Mouse (Mus musculus) brain, embryonic 14.5 days (tissue): Measurements from ENCODE around the gene Edem3. TPM values are rescaled to one million over a fixed set of nuclear protein-coding genes. Genes with fewer than 3 reads are reported as not detected.
"Not testable (repeated sequence)": the region's sequence is repeated elsewhere in the genome, so short reads cannot be mapped to it uniquely, and the experiment has no call there.

ENCODE experiments used
- DNase-seq: peaks from one replicate; pipeline ENCODE4 v3.0.0-alpha.2; 2011; ENCODE audit warnings: low read depth
- CTCF ChIP-seq: fragments of 200-500 bp; IDR thresholded peaks from 2 replicates; pipeline ENCODE4 v1.5.1; 2012; ENCODE audit warnings: inconsistent platforms, mild to moderate bottlenecking, moderate library complexity, borderline replicate concordance; ENCODE audit not compliant: insufficient read depth, insufficient read length; ENCODE audit errors: extremely low read depth
- POLR2A ChIP-seq: fragments of 200-500 bp; IDR thresholded peaks from 2 replicates; pipeline ENCODE4 v1.6.1; 2012; ENCODE audit warnings: mild to moderate bottlenecking, inconsistent platforms, borderline replicate concordance; ENCODE audit not compliant: poor library complexity, insufficient read depth, insufficient read length, severe bottlenecking; ENCODE audit errors: extremely low read depth
- polyA plus RNA-seq: library from polyadenylated mRNA; depleted of rRNA; stranded (reverse); fragments of >200 nt; gene quantifications from 2 replicates; pipeline ENCODE4 v1.2.3, GENCODE M21; 2012

Edem3 gene
- polyA plus RNA-seq, 1 experiment, result 24.1 TPM

DNA sequence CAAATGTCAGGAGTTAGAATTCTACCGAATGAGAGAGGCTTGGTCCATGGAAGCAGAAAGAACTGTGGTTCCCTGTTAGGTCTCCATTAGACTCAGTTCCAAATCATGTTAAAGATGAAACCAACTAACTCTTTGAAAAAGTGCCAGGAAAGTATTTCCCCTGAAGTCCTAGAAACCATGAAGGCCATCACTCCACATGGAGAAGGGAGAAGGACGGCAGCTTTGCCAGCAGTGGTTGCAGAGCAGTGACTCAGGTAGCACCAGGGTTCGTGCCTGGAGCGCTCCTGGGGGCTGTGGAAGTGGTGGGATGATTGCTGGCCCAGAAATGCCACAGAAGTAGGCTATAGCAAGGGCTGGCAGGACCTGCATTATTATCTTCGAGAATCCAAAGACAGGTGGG, 31.2 kb downstream of the Edem3 start:
- TF ChIP-seq CTCF, result no peak
- no peak for TF ChIP-seq POLR2A
- no peak for DNase-seq

DNA sequence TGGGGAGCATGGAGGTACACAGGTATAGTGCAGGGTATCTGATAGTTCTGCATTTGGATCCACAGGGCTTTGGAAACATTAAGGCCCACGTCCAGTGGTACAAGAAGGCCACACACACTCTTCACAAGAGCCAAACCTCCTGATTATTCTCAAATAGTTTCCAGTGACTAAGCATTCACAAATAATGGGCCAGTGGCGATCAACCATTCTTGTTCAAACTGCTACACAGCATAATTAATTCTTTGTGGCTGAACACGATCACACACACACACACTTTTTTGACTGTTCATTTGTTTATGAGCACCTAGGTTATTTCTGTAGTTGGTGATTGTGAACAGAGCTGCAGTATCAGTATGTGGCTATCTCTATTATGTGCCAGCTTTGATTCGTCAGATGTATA, 34.0 kb downstream of the Edem3 start:
- TF ChIP-seq POLR2A (no peak), CTCF (no peak)
- peak; percentile 9 for DNase-seq

DNA sequence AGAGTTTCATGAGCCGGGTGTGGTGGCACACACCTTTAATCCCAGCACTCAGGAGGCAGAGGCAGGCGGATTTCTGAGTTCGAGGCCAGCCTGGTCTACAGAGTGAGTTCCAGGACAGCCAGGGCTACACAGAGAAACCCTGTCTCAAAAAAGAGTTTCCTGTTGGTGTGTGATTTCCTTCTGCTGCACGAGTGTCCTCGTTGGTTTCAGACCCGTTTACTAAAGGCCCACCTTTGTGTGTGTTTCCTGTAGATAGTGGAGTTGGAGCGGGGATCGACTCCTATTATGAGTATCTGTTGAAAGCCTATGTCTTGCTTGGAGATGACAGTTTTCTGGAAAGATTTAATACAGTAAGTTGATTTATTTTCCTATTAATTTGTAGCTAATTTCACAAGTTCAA, 36.9 kb downstream of the Edem3 start:
- DNase-seq, result not testable (repeated sequence)

DNA sequence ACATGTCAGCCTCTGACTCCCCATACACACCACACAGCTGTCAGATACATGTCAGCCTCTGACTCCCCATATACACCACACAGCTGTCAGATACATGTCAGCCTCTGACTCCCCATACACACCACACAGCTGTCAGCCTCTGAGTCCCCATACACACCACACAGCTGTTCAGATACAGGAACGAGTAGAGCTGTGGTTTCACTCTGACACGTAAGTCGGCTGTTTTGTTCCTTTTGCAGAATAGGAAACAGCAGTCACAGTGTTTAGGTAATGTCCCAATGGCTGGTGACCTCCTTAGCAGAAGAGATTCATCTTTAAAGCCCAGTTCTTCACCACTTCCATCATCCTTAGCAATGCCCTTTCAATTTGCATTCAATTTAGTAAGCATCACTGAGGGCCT, 47.6 kb downstream of the Edem3 start:
- DNase-seq, result not testable (repeated sequence)

DNA sequence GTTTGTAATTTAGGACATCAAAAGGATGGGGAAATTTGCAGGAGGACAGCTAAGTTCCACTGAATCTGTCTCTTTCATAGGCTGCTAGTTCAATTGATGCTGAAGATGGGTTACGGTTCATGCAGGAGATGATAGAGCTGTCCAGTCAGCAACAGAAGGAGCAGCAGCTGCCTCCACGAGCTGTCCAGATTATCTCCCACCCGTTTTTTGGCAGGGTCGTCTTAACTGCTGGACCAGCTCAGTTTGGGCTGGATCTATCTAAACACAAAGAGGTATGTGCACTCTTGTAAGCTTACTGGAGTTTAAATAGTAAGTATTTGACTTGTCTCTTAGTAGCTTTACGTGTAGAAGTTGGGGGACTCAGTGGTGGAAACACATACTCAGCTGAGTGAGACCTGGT, 52.1 kb downstream of the Edem3 start:
- no peak for TF ChIP-seq CTCF
- no peak for TF ChIP-seq POLR2A
- no peak for DNase-seq

DNA sequence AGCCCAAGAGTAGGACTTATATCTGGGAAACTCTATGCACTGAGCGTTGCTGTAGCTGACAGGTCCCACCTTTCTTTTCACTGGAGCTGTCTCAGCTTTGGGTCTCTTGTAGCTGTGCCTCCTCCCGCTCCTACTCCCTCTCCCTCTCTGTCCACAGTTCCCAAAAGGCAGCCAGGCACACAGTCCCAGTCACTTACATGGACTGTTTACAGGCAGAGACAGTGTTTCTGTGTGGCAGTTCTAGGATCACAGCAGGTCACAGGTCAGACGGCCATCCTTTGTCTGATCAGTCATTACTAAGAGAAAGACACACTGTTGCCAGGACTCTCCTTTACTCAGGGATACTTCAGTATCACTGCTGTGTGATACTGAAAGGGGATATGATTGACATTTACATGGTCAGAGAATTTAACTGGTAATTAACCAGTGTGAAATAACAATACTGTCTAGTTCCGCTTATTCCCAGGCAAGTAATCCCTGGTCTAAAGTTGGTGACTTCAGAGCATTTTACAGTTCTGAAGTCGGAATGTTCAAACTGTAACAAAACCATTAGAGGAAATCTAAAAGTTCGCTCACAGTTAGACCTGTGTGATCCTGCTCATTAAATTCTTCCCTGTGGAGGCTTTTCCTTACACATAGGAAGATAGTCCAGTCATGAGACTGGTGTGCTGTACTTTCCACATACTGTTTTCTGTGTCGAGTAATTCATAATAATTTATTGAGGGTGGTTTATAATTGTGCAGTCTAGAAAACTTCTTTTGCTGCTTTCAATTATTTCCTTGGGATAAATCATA, 55.7 kb downstream of the Edem3 start:
- DNase-seq, result peak; percentile 56
- no peak for TF ChIP-seq CTCF

DNA sequence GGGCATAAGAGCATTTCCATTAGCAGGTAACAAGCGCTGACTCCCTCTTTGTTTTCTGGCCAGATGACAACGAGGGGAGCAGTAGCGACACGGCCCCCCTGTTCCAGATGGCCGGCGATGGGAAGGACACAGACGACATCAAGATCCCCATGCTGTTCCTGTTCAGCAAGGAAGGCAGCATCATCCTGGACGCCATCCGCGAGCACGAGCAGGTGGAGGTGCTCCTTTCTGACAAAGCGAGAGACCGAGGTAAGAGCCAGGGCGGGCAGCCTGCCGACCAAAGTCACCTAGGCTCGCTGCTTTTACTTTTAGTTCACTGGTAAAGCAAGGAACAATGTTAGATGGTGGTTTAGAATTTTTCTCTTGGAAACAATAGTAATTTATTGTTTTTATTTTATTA, 56.3 kb downstream of the Edem3 start:
- DNase-seq, result peak; percentile 27
- no peak for TF ChIP-seq CTCF
- no peak for TF ChIP-seq POLR2A

DNA sequence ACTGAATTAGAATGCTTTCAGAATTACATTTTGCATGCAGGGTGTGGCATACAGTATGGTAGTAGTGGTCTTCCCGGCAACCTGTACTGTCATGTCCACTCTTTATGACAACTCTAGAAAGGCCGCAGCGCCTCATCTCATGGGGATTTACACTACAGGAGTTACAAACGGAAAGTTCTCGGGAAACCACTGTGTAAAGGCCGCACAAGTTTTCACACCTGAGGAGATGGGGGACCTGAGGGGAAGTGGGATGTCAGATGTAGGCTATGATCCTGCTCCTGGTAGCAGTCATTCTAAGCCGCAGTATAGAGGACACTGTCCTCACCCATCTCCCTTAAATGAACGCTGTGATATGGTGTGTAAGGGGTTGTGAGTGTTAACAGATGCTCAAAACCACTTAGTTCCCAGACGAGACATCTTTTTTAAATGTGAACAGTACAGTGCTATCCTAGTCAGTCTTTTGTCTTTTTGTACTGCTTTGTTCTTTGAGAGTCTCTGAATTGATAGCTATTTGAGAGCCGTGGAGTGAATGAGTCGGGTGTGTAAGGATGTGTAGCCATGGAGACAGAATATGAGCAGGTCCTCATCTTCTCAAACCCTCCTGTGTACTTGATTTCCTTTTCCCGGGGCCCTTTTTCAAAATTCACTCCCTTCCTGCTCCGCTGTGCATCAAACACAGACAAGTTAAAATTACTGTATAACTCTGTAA, 57.0 kb downstream of the Edem3 start:
- peak; percentile 35 for DNase-seq
- no peak for TF ChIP-seq CTCF
- no peak for TF ChIP-seq POLR2A

DNA sequence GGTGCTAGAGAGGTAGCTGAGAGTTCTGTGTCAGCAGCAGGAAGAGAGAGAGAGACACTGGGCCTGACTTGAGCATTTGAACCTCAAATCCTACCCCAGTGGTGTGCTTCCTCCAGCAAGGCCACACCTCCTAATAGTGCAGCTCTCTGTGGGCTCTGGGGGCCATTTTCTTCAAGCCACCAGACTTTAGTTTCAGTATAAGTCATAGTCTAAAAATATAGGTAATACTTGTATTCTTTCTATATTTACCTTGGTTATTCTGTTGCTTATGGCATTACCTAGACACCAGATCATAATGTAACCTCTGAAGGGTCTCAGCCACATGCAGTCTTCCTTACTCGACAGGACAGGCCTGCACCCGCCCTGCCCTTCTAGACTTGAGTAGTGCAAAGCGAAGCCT, 60.9 kb downstream of the Edem3 start:
- TF ChIP-seq POLR2A (no peak), CTCF (no peak)
- DNase-seq, result no peak

DNA sequence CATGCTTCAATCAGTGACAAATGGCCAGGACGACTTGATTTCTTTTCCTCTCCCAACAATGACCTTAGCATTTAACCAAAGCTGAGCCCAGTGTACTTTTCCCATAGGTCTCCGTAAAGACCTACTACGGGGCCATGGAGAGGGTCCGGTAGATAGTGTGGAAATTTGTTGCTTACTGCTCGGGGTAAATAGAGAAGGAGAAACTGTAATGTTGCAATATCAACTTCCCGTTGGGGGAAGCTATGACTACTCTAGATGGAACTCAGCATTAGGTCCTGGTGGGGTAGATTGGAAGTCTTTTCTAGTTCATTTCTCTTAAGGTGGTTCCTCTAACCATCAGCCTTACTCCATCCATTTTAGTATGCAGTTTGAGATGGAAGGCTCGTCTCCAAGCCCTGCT, 64.0 kb downstream of the Edem3 start:
- DNase-seq, result no peak
- TF ChIP-seq CTCF (no peak), POLR2A (no peak)

DNA sequence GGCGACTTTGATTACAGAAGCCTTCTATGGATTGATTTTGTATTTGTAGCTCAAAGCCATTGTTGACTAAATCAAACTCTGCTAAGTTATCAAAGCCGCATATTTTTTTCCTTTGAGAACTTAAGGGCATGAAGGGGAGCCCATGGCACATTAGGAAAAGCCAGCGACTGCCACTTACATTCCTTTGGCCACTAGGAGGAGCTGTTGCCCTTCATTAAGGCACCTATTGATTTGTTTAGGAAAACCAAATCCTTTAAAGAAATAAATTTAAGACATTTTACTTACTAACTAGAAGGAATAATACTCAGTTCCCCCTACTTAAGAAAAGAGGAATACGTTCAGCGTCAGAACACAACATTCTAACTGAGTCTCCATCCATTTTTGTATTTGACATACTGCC, 65.3 kb downstream of the Edem3 start:
- peak; percentile 91 for DNase-seq
- peak; percentile 83; the same call in 1 of the 2 replicates for TF ChIP-seq CTCF
- no peak for TF ChIP-seq POLR2A

DNA sequence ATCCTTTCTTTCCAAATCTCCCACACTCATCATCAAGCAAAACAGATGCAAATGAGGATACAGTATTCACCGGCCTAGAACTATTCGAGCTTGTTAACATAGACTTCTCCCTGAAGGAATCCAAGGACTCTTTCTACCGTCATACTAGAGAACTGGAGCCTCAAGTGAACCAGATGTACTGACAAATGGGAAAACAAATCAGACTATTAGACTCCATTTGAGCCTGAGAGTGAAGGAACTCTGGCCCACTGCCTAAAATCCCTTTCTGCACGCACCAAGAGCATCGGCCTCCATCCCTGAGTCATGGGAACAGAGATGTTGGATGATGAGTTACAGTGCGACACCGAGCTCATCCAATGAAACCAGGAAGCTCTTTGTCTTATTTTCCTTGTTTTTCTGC, 69.9 kb downstream of the Edem3 start:
- TF ChIP-seq CTCF (no peak), POLR2A (no peak)
- peak; percentile 56 for DNase-seq

DNA sequence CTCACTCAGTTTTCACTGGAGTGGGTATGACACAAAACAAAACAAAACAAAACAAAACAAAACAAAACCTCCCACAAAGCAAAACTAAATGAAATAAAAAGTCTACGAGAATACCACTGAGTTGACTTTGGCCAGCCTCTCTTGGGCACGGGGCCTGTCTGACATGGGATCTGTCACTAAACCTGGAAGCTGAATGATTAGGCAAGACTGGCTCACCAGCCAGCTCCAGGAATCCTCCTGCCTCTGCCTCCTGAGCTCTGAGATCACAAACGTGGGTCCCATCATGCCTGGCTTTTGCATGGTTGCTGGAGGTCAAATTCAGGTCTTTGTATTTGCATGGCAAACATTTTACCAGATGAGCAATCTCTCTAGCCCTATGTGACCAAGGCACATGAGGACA, 76.6 kb downstream of the Edem3 start:
- TF ChIP-seq POLR2A (no peak), CTCF (no peak)
- DNase-seq, result no peak

DNA sequence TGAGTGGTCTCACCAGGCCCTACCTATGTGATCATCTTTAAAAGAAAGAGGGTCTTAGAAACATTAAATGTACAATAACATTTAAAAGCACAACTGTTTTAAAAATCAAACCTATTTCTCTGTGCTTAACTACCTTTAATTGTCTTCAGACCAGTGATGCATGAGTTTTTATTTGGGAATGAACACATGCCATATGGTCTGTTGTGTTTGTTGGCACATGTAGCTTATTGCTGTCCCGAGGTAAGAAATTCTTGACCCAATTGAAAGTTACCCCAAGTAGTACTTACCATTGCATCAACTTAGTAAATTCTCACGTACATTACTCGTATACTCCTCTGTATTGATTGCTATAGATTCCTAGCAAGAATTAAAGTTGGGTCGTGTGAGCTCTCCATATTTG, 80.1 kb downstream of the Edem3 start:
- TF ChIP-seq CTCF (no peak), POLR2A (no peak)
- DNase-seq, result no peak

DNA sequence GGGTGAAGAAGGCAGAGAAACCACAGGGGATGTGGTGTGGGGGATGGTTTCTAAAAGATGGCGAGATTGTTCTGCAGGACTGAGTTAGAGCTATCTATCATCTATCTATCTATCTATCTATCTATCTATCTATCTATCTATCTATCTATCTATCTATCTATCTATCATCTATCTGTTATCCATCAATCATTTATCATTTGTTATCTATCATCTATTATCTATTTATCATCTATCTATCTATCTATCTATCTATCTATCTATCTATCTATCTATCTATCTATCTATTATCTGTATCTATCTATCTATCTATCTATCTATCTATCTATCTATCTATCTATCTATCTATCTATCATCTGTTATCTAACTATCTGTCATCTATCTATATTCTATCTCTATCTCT, 85.2 kb downstream of the Edem3 start:
- DNase-seq, result not testable (repeated sequence)
